Mouse (Mus musculus): ENCODE results near the gene Htr1a. TPM values are rescaled to one million over a fixed set of nuclear protein-coding genes. Genes with fewer than 3 reads are reported as not detected.

The Htr1a gene
- polyA plus RNA-seq (2017; shearing (Covaris generic)) = not detected

DNA sequence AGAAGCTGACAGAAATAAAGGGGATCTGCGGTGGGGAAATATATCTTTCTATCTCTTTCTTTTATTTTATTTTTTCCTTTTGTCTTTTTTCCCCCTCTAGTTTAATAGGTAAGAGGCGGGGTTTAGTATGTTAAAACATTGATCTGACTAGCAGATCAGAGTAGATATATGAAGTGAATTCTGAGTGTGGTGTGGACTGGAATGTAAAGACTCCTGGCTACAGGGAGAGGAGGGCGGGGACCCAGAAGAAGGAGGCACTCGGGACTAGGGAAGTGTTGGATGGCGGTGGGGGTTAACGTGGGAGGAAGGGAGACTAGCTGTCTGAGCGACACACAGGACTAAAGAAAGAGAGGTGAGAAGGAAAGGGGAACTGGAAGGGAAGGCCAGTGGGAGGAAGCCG, at the start of gene Htr1a:
TSS of gene Htr1a (plus strand) at position 301 of the 400 bp plus-strand sequence.

Other genes with a start within 250 kb of the Htr1a start
- 0.21 TPM for gene Rnf180, start 148.8 kb upstream of the Htr1a start, polyA plus RNA-seq (2017; shearing (Covaris generic))